Mouse (Mus musculus) embryonic fibroblast, embryonic 13.5 days (primary cell): ENCODE data around the gene Galnt10.

Experiments used
- CTCF ChIP-seq: IDR thresholded peaks from 2 replicates; pipeline ENCODE4 v1.5.1; 2011; ENCODE audit warnings: mild to moderate bottlenecking, control low read depth, low read length, moderate library complexity, borderline replicate concordance; ENCODE audit not compliant: insufficient read depth
- POLR2A ChIP-seq: IDR thresholded peaks from 2 replicates; pipeline ENCODE4 v1.6.1; 2011; ENCODE audit warnings: low read depth, mild to moderate bottlenecking, control low read depth, low read length, moderate library complexity

- TF ChIP-seq POLR2A (no peak), CTCF (peak; percentile 57)
Measured at GRCm38 (mm10) chr11:57787913-57788312, 142.7 kb downstream of the Galnt10 start.
